Mouse (Mus musculus) thymus, adult 2 months (tissue): ENCODE data around the gene Thoc2.

Source experiments
- CTCF ChIP-seq: fragments of 200-500 bp; IDR thresholded peaks from 2 replicates; pipeline ENCODE4 v1.5.1; 2012; ENCODE audit warnings: mild to moderate bottlenecking, control low read depth, low read length, moderate library complexity, borderline replicate concordance; ENCODE audit not compliant: control insufficient read depth, poor library complexity, insufficient read depth; ENCODE audit errors: extremely low read depth
- POLR2A ChIP-seq: fragments of 200-500 bp; IDR thresholded peaks from 2 replicates; pipeline ENCODE4 v1.6.1; 2012; ENCODE audit warnings: mild to moderate bottlenecking, low read length, control low read depth, moderate library complexity; ENCODE audit not compliant: control insufficient read depth, poor library complexity, insufficient read depth; ENCODE audit errors: extremely low read depth

GRCm38 (mm10) chrX:41920574-41920973, at the start of gene Thoc2:
- TF ChIP-seq CTCF = no peak
- no peak for TF ChIP-seq POLR2A
